Comparison of ENCODE assay signal across 8 mouse cellular contexts in genomic region chr2:155237276-155237675, GRCm38 (mm10). TPM values are rescaled to one million over a fixed set of nuclear protein-coding genes. Genes with fewer than 3 reads are reported as not detected.
DNase-seq lines count a peak whose midpoint lies in the region; ATAC-seq and TF ChIP-seq lines count a peak whose summit lies in the region.

No protein-coding gene starts in this region.

- H3K9me3 ChIP-seq in intestine, embryonic 15.5 days, result no peaks in the 10 kb centered on the region
- no peaks in the 10 kb centered on the region for H3K9me3 ChIP-seq in neural tube, embryonic 13.5 days

- 1% methylated on average over 4 of the region's 4 CpGs for WGBS in spleen, adult 2 months
- 9% methylated on average over 4 of the region's 4 CpGs for WGBS in intestine, embryonic 15.5 days
- 25% methylated on average over 4 of the region's 4 CpGs for WGBS in neural tube, embryonic 13.5 days

- TF ChIP-seq CTCF in spleen, adult 2 months (IDR thresholded peaks at IDR 0.05; ENCODE audit: extremely low read depth, insufficient read depth, insufficient read length, insufficient replicate concordance), result no peak

- 0 out of 2 replicates have a peak, but pooled peaks cover under 1% of the 10 kb centered on the region for H3K36me3 ChIP-seq in spleen, adult 2 months (ENCODE audit: control insufficient read depth, insufficient read depth, low read length)
- H3K36me3 ChIP-seq in intestine, embryonic 15.5 days, result peaks cover 4% of the 10 kb centered on the region; the same call in 1 of the 2 replicates
- H3K36me3 ChIP-seq in neural tube, embryonic 13.5 days, result peaks cover 11% of the 10 kb centered on the region

- peak overlapping the region; percentile 90 for H3K4me3 ChIP-seq in spleen, adult 2 months (ENCODE audit: extremely low read depth, insufficient read depth, insufficient read length)
- H3K4me3 ChIP-seq in intestine, embryonic 15.5 days (replicated peaks), result peak overlapping the region; percentile 76
- H3K4me3 ChIP-seq in neural tube, embryonic 13.5 days, result peak overlapping the region; percentile 93

- no peak for TF ChIP-seq POLR2A in spleen, adult 2 months (IDR thresholded peaks at IDR 0.05; ENCODE audit: low read depth, low read length)

- H3K27me3 ChIP-seq in spleen, adult 2 months (ENCODE audit: control insufficient read depth, insufficient read depth, low read length), result no peaks in the 10 kb centered on the region
- H3K27me3 ChIP-seq in intestine, embryonic 15.5 days (replicated peaks), result no peaks in the 10 kb centered on the region
- no peaks in the 10 kb centered on the region for H3K27me3 ChIP-seq in neural tube, embryonic 13.5 days

- H3K9ac ChIP-seq in intestine, embryonic 15.5 days, result peak overlapping the region; percentile 84
- peak overlapping the region; percentile 93 for H3K9ac ChIP-seq in neural tube, embryonic 13.5 days

- H3K4me1 ChIP-seq in spleen, adult 2 months (ENCODE audit: control insufficient read depth, insufficient read depth, insufficient read length), result peaks cover 9% of the 10 kb centered on the region
- H3K4me1 ChIP-seq in intestine, embryonic 15.5 days (replicated peaks), result peaks cover 10% of the 10 kb centered on the region
- H3K4me1 ChIP-seq in neural tube, embryonic 13.5 days (replicated peaks), result peaks cover 32% of the 10 kb centered on the region

- DNase-seq in adrenal gland, adult 2 months, result peak; percentile 27
- no peak for DNase-seq in adrenal gland, postnatal 4 days (ENCODE audit: low spot score in 2 of 2)
- DNase-seq in spleen, adult 2 months (ENCODE audit: low read depth in 1 of 2, low spot score in 2 of 2), result no peak
- no peak for DNase-seq in spleen, adult 12 weeks (ENCODE audit: low spot score)
- DNase-seq in layer of hippocampus, adult 8-10 months (ENCODE audit: low spot score in 2 of 2), result no peak
- DNase-seq in kidney, adult 18-20 months, result no peak

- no peak for ATAC-seq in intestine, embryonic 15.5 days
- no peak for ATAC-seq in neural tube, embryonic 13.5 days (ENCODE audit: low read depth)

- H3K4me2 ChIP-seq in intestine, embryonic 15.5 days (replicated peaks), result peak overlapping the region; percentile 85
- H3K4me2 ChIP-seq in neural tube, embryonic 13.5 days, result peak overlapping the region; percentile 91

- no peak overlapping the region for H3K27ac ChIP-seq in spleen, adult 2 months (ENCODE audit: insufficient read depth, low read length)
- H3K27ac ChIP-seq in intestine, embryonic 15.5 days, result no peak overlapping the region
- no peak overlapping the region for H3K27ac ChIP-seq in neural tube, embryonic 13.5 days (replicated peaks)

RNA-seq across cellular contexts. Expression of gene Dynlrb1, which starts 0.9 kb away (rescaled TPM):
- 100 to 1,000 TPM; 292 to 437 TPM for total RNA-seq in adrenal gland, adult 2 months (2021)
- polyA plus RNA-seq in adrenal gland, adult 2 months (2012; rRNA removed), result 164 and 217 TPM in 2 replicates
- 100 to 1,000 TPM; 275 to 283 TPM for total RNA-seq in adrenal gland, postnatal 4 days (2021)
- polyA plus RNA-seq in spleen, adult 2 months (2012; rRNA removed), result 76.8 and 79.1 TPM in 2 replicates
- 332 and 349 TPM in 2 replicates for polyA plus RNA-seq in intestine, embryonic 15.5 days (2015; fragmentation: Nextera tagmentation; extraction: Ambion mirVana)
- polyA plus RNA-seq in neural tube, embryonic 13.5 days (2015; fragmentation: Nextera tagmentation; extraction: Ambion mirVana), result 694 and 754 TPM in 2 replicates
- total RNA-seq in layer of hippocampus, adult 8-10 months (2022), result 100 to 1,000 TPM; 215 to 277 (median 238) TPM

RNA-seq across cellular contexts. Expression of gene Map1lc3a, which starts 38.8 kb away (rescaled TPM):
- total RNA-seq in adrenal gland, adult 2 months (2021), result 100 to 1,000 TPM; 475 to 819 TPM
- polyA plus RNA-seq in adrenal gland, adult 2 months (2012; rRNA removed), result 2,934 and 3,400 TPM in 2 replicates
- total RNA-seq in adrenal gland, postnatal 4 days (2021), result 100 to 1,000 TPM; 364 to 392 TPM
- 42.7 and 60.6 TPM in 2 replicates for polyA plus RNA-seq in spleen, adult 2 months (2012; rRNA removed)
- 131 and 146 TPM in 2 replicates for polyA plus RNA-seq in intestine, embryonic 15.5 days (2015; fragmentation: Nextera tagmentation; extraction: Ambion mirVana)
- 390 and 452 TPM in 2 replicates for polyA plus RNA-seq in neural tube, embryonic 13.5 days (2015; fragmentation: Nextera tagmentation; extraction: Ambion mirVana)
- total RNA-seq in layer of hippocampus, adult 8-10 months (2022), result 100 to 1,000 TPM; 208 to 237 (median 223) TPM
